Mouse (Mus musculus) kidney, adult 2 months (tissue): ENCODE data around the gene Pkp4.

Experiments
- CTCF ChIP-seq: fragments of 200-500 bp; conservative IDR thresholded peaks from 2 replicates; pipeline ENCODE4 v1.5.1; 2011; ENCODE audit warnings: low read depth, mild to moderate bottlenecking, control low read depth, low read length, moderate library complexity, mixed read lengths; ENCODE audit not compliant: insufficient read depth, insufficient read length
- POLR2A ChIP-seq: fragments of 200-500 bp; IDR thresholded peaks from one replicate; pipeline ENCODE4 v1.6.1; 2011; ENCODE audit warnings: low read depth, low read length, control low read depth

GRCm38 (mm10) chr2:59266428-59266827, 105.8 kb downstream of the Pkp4 start:
- TF ChIP-seq POLR2A (no peak), CTCF (no peak)
